Mouse (Mus musculus) small intestine, adult 2 months (tissue): ENCODE data around the gene Gsta4.

Source experiments
- CTCF ChIP-seq: fragments of 200-500 bp; IDR thresholded peaks from 2 replicates; pipeline ENCODE4 v1.5.1; 2012; ENCODE audit warnings: low read depth, mild to moderate bottlenecking, control low read depth, inconsistent platforms, low read length, moderate library complexity, mixed read lengths; ENCODE audit not compliant: insufficient replicate concordance, insufficient read length; ENCODE audit errors: extremely low read depth
- POLR2A ChIP-seq: fragments of 200-500 bp; IDR thresholded peaks from 2 replicates; pipeline ENCODE4 v1.6.1; 2012; ENCODE audit warnings: low read depth, mild to moderate bottlenecking, control low read depth, inconsistent platforms, low read length, moderate library complexity

GRCm38 (mm10) chr9:78157221-78157620 is 25.4 kb upstream of the Gsta4 start:
- no peak for TF ChIP-seq CTCF
- no peak for TF ChIP-seq POLR2A
